Mouse (Mus musculus) embryonic facial prominence, embryonic 13.5 days (tissue): Measurements from ENCODE around the gene Oaz2. TPM values are rescaled to one million over a fixed set of nuclear protein-coding genes. Genes with fewer than 3 reads are reported as not detected.

ENCODE experiments used
- ATAC-seq: fragments of 200-750 bp; cut with Nextera tagmentation; 2 replicates; pipeline ENCODE4 v1.8.0; 2017; ENCODE audit warnings: low read depth; ENCODE audit not compliant: insufficient number of reproducible peaks, insufficient read depth, low FRiP score, low TSS enrichment
- H3K27ac ChIP-seq: fragments of 300-500 bp; sonication (generic); 2 replicates; pipeline ENCODE4 v1.5.1; 2015; ENCODE audit warnings: moderate library complexity, mild to moderate bottlenecking, inconsistent platforms
- H3K27me3 ChIP-seq: fragments of 300-500 bp; sonication (generic); 2 replicates; pipeline ENCODE4 v1.6.1; 2015; ENCODE audit warnings: mild to moderate bottlenecking, inconsistent platforms
- H3K36me3 ChIP-seq: fragments of 300-500 bp; sonication (generic); 2 replicates; pipeline ENCODE4 v1.6.1; 2015; ENCODE audit warnings: mild to moderate bottlenecking, inconsistent platforms
- H3K4me1 ChIP-seq: fragments of 300-500 bp; sonication (generic); 2 replicates; pipeline ENCODE4 v1.6.1; 2015; ENCODE audit warnings: inconsistent platforms
- H3K4me2 ChIP-seq: fragments of 300-500 bp; sonication (generic); 2 replicates; pipeline ENCODE4 v1.6.1; 2015; ENCODE audit warnings: moderate library complexity, mild to moderate bottlenecking, inconsistent platforms
- H3K4me3 ChIP-seq: fragments of 300-500 bp; sonication (generic); 2 replicates; pipeline ENCODE4 v1.5.1; 2015; ENCODE audit warnings: mild to moderate bottlenecking, inconsistent platforms
- H3K9ac ChIP-seq: fragments of 300-500 bp; sonication (generic); 2 replicates; pipeline ENCODE4 v1.6.1; 2015; ENCODE audit warnings: mild to moderate bottlenecking, inconsistent platforms
- H3K9me3 ChIP-seq: fragments of 300-500 bp; sonication (generic); 2 replicates; pipeline ENCODE4 v1.6.1; 2016; ENCODE audit warnings: inconsistent platforms
- WGBS: fragments of 180-500 bp; shearing (Covaris S2); methylation state at CpG from one replicate; pipeline ENCODE4 v1.1.7; 2015; ENCODE audit warnings: mixed read lengths; 5-methylcytosine and 5-hydroxymethylcytosine counted together
- polyA plus RNA-seq: library from polyadenylated mRNA; unstranded; fragments of >200 nt; fragmentation: Nextera tagmentation; extraction: Ambion mirVana; gene quantifications from 2 replicates; pipeline ENCODE4 v1.2.1, GENCODE M21; 2015

The Oaz2 gene
- polyA plus RNA-seq, result 295 and 315 TPM in 2 replicates

DNA sequence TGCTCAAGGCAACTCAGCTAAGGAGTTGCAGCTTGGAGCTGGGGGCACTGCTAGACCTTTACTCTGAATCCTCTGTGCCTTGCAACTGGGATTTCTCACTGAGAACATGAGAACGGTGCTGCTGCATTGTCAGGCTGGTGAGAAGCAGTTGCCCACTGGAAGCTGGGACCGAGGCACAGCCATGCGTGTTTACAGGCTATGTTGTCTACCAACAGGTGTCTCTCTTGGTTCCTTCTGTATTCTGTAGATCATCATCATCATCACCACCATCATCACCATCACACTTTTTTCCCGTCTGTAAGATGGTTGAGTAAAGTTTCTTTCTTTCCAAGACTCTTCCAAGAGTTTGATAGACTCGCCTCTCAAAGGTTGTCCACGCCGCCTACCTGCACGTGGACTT, at the start of gene Oaz2:
Gene Oaz2 (plus strand): TSS at position 301 of the 400 bp plus-strand sequence.
- no peak within 1 kb of the TSS for H3K4me2 ChIP-seq
- no peaks in the 10 kb centered on the region for H3K27me3 ChIP-seq
- 90% methylated on average over 8 of the region's 8 CpGs for WGBS
- H3K9me3 ChIP-seq, result no peaks in the 10 kb centered on the region
- H3K36me3 ChIP-seq, result no peaks in the 10 kb centered on the region
- H3K9ac ChIP-seq, result no peak within 1 kb of the TSS
- no peak within 1 kb of the TSS for H3K27ac ChIP-seq
- H3K4me3 ChIP-seq, result no peak within 1 kb of the TSS
- no peak for ATAC-seq
- H3K4me1 ChIP-seq, result 0 out of 2 replicates have a peak, but pooled peaks cover 6% of the 10 kb centered on the region

DNA sequence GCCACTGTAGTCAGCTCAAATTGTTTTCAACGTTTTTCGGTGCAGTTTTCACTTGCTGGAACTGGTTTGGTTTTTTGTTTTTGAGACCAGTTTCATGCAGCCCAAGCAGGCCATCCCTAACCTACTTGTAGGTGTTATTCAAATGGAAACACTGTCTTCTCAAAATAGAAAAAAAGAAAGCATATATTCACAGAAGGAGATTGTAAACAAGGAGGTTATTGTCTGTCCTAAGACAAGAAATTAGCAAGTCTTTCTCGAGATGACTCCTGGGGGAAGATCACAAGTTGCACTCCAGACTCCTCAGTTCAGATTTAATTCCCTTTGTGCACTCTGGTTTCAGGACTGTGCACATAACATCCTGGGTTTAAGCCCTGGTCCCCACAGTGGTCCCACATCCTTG, 48.5 kb upstream of the Oaz2 start:
- Histone ChIP-seq H3K27ac (no peak overlapping the region), H3K9me3 (no peaks in the 10 kb centered on the region), H3K36me3 (no peaks in the 10 kb centered on the region), H3K4me2 (no peak overlapping the region), H3K4me1 (no peaks in the 10 kb centered on the region), H3K4me3 (no peak overlapping the region), H3K27me3 (no peaks in the 10 kb centered on the region), H3K9ac (no peak overlapping the region)
- ATAC-seq, result no peak
- 49% methylated on average over 3 of the region's 3 CpGs for WGBS

DNA sequence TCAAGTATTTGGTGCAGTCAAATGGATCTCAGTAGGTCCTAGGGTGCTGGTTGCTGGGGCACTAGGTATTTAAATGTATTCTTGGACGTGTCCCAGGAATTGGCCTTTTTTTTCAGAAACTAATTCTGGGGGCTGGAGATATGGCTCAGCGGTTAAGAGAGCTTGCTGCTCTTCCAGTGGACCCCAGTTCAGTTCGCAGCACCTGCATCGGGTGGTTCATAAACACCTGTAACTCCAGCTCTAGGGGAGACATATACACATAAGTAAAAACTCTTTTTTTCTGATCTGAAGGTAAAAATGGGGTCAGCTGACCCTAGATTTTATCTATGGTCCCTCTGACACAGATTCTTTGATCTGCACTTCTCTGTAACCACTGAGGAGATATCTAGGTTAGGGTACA, 46.6 kb upstream of the Oaz2 start:
- H3K27me3 ChIP-seq, result no peaks in the 10 kb centered on the region
- no peak overlapping the region for H3K4me3 ChIP-seq
- no peak for ATAC-seq
- H3K9me3 ChIP-seq, result no peaks in the 10 kb centered on the region
- no peaks in the 10 kb centered on the region for H3K4me1 ChIP-seq
- no peak overlapping the region for H3K4me2 ChIP-seq
- no peaks in the 10 kb centered on the region for H3K36me3 ChIP-seq
- H3K9ac ChIP-seq, result no peak overlapping the region
- WGBS, result 91% methylated on average over 4 of the region's 4 CpGs
- no peak overlapping the region for H3K27ac ChIP-seq

DNA sequence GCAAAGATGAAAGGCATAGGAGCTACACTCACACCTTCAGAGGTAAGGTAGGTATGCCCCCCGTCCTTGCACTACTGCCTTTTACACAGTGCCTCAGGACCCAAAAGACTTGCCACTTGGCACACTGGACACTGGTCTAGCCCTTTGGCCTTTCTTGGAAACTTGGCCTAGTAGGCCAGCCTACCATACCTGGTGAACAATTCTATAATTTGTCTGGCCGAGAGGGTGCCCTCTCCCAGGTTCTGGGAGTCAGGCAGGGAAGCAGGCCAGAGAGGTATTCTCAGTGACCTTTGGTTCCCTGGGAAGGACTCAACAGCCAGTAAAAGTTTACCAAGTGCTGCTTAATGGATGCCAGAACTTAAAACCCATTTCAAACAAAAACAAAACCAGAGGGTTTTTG, 46.1 kb upstream of the Oaz2 start:
- H3K4me2 ChIP-seq, result no peak overlapping the region
- no peaks in the 10 kb centered on the region for H3K9me3 ChIP-seq
- H3K9ac ChIP-seq, result no peak overlapping the region
- no peak overlapping the region for H3K4me3 ChIP-seq
- no peak for ATAC-seq
- WGBS, result 70% methylated on average over 2 of the region's 2 CpGs
- no peaks in the 10 kb centered on the region for H3K36me3 ChIP-seq
- H3K27me3 ChIP-seq, result no peaks in the 10 kb centered on the region
- no peaks in the 10 kb centered on the region for H3K4me1 ChIP-seq
- H3K27ac ChIP-seq, result no peak overlapping the region

DNA sequence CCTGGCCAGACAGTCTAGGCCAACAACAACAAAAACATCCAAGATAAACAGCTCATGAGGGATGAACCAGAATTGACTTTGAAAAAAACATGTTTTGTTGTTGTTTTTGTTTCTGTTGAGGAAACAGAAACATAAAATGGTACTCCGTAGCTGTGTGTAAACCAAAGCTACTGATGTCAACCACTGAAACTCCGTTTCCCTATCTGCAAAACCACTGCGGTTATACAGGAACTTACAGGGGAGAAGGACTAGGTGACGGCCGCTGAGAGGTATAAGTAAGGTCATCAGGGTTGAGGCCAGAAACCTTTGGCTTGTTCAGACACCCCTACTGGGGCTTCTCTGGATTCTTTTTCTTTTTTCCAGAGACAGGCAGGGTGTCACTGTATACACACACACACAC, 45.0 kb upstream of the Oaz2 start:
- Histone ChIP-seq H3K4me3 (no peak overlapping the region), H3K9ac (no peak overlapping the region), H3K27me3 (peaks cover 9% of the 10 kb centered on the region), H3K4me1 (no peaks in the 10 kb centered on the region), H3K27ac (no peak overlapping the region), H3K4me2 (no peak overlapping the region), H3K9me3 (no peaks in the 10 kb centered on the region), H3K36me3 (no peaks in the 10 kb centered on the region)
- no peak for ATAC-seq
- WGBS, result 85% methylated on average over 5 of the region's 5 CpGs

DNA sequence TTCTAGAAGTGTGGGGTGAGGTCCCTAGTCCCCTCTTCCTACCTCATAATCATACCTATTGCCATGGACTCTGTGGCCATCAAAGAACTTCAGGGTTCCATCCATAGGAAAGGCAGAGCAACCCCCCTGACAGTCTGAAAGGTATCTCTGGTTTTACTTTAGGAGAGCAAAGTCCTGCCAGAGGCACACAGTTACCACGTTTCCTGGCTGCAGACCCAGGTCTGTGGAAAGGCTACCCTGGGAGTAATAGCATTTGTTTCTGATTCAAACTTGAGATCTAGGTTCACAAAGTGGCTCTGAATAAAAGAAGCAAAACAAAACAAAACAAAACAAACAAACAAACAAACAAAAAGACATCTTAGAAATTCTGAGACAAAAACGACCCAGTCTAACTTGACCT, 43.5 kb upstream of the Oaz2 start:
- Histone ChIP-seq H3K4me1 (peaks cover 5% of the 10 kb centered on the region; the same call in 1 of the 2 replicates), H3K27ac (no peak overlapping the region), H3K36me3 (no peaks in the 10 kb centered on the region), H3K4me2 (no peak overlapping the region), H3K27me3 (peaks cover 21% of the 10 kb centered on the region), H3K4me3 (no peak overlapping the region), H3K9ac (no peak overlapping the region), H3K9me3 (no peaks in the 10 kb centered on the region)
- ATAC-seq, result no peak
- WGBS, result 55% methylated on average over 2 of the region's 2 CpGs

DNA sequence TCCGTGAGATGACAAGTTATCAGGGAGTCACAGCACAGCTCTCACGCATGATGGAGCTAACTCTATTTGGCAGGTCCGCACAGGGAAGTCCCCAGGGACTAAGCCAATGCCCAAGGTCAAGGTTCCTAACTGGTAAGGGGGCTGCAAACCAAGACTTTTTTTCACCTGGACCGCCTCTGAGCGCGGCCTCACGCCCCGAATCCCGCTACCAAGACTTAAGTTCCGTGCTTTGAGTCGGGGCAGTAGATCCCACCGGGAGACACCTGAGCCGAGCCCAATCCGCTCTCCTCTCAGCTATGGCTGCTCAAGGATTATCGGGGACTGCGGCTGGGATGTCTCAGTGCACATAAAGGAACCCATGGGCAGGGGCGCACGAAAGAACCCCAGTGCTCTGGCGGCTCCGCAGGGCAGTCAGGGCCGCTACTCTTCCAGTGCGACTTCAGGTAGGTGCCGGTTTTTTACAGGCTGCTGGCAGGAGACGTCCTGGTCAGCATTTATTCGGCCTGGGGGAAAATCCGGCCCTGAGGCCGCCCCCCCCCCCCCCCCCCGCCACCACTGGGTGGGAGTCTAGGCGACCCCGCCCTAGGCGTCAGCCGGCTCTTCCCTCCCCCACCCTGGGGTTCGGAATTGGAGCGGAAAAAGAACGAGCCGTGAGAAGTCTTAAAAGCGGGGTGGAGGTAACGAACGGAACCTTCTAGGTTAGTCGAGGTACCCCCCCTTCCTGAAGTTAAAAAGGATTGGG, 38.6 kb upstream of the Oaz2 start, which contains the start of gene Rbpms2:
Gene Rbpms2 (plus strand): TSS at position 624 of the 742 bp plus-strand sequence.
- Histone ChIP-seq H3K27me3 (peaks cover 41% of the 10 kb centered on the region), H3K27ac (no peak within 1 kb of the TSS; the same call in 1 of the 2 replicates), H3K4me2 (peak within 1 kb of the TSS; percentile 98), H3K4me3 (peak within 1 kb of the TSS; percentile 74), H3K36me3 (no peaks in the 10 kb centered on the region), H3K9ac (peak within 1 kb of the TSS; percentile 78), H3K9me3 (no peaks in the 10 kb centered on the region), H3K4me1 (peaks cover 16% of the 10 kb centered on the region)
- no peak for ATAC-seq
- under 1% methylated on average over 38 of the region's 40 CpGs for whole genome bisulfite sequencing

DNA sequence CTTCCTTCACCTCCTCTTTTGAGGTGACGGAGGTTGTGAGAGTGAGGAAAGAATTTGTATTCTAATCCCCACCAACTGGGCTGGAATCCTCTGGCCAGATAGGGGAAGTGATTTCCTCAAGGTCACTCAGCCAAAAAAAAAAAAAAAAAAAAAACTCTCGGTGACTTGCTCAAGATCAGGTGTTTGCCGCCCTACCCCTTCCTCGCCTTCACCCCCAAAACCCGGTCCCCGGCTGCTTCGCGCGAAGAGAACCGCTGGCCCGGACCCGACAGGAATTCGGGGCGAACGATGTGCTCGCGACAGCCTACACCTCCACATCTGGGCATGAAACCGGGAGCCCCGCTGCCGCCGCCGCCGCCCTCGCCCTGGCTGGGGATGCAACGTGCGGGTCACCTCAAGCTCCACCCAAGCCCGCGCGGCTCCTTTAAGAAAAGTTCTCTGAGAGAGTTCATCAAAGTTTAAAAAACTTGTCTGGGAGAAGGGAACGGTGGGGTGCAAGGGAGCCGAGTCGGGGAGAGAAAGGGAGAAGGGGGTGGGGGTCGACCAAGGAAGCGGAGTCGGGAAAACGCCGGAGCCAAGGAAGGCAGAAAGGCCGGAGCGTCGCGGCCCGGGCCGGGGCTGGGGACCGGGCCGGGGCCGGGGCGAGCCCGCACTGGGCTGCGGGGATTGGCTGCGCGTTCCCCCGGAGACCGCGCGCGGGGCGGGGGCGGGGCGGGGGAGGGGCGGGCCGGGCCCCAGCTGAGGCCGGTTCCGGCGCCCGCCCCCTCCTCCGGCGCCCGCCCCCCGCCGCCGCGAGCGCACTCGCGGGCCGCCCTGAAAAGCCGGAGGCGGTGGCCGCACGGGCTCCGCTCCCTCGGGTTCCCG, 37.8 kb upstream of the Oaz2 start:
- peak; percentile 87 for ATAC-seq
- Histone ChIP-seq H3K27ac (no peak overlapping the region; the same call in 1 of the 2 replicates), H3K27me3 (peaks cover 41% of the 10 kb centered on the region), H3K36me3 (no peaks in the 10 kb centered on the region), H3K4me3 (peak overlapping the region; percentile 74), H3K9ac (peak overlapping the region; percentile 78), H3K9me3 (no peaks in the 10 kb centered on the region), H3K4me1 (peaks cover 16% of the 10 kb centered on the region), H3K4me2 (peak overlapping the region; percentile 98)
- WGBS, result under 1% methylated on average over 48 of the region's 83 CpGs

DNA sequence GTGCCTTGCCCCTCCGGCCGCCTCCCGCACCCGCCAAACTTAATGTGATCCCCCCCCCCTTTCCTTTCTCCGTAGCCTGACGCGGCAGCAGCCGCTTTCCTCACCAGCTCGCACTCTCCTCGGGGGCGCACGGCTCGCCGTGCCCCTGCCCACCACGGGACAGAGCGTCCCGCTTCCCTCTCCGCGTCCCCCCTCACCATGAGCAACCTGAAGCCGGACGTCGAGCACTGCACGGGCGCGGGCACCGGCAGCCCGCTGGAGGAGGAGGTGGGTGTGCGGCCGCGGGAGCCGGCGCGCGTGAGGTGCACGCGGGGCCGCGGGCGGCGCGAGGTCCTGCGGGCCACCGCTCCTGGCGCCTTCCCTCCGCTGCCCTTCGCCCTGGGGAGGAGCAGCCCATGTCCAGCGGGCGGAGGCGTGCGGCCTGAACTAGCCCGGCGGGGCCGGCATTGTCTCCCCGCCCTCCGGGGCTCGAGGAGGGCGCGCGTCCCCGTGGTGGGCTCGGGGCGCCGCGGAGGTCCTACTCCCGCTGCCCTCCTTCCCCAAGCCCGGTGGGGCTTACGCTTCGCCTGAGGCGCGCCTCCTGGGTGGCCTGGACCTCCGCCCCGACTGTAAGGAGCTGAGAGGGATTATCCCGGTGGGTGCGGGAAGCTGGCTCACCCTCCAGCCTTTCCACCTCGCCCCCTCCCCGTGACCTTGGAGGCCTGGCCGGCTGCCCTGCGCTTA, 37.0 kb upstream of the Oaz2 start:
- under 1% methylated on average over 73 of the region's 78 CpGs for WGBS

DNA sequence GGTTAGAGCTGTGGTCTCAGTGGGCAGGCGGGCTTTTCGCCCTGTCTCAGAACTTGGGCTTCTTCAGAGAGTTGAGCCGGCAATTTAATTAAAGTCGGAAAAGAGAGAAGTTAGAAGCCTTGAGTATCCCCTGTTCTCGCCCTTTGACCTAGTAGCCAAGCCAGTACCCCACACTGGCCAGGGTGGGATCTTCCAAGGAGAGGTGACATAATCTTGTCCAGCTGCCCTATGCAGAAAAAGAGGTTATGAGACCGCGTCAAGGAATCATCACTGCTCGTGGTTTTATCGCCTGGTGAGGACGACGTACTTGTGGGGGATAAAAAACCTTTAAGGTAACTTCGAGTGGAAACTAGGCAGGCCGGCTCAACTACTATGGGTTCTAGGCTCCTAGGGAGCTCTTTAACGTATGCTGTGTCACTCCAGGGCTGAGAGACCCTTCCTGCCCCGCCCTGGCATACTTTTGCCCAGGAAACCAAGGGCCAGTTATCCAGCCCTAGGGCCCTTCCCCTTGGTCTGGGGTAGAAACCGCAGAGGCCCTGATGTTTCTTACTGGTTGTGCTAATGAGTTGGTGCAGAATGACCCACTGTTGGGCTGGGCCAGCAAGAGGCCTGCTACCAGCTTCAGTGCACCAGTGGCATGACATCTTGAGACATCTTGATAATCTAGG, 36.3 kb upstream of the Oaz2 start:
- no peak for ATAC-seq
- Histone ChIP-seq H3K4me3 (peak overlapping the region; percentile 74), H3K27me3 (peaks cover 41% of the 10 kb centered on the region), H3K36me3 (no peaks in the 10 kb centered on the region), H3K4me1 (peaks cover 16% of the 10 kb centered on the region), H3K9me3 (no peaks in the 10 kb centered on the region), H3K27ac (no peak overlapping the region), H3K4me2 (peak overlapping the region; percentile 98), H3K9ac (peak overlapping the region; percentile 78)
- 19% methylated on average over 16 of the region's 16 CpGs for WGBS

More for the DNA sequence above, 37.0 kb upstream of the Oaz2 start:
- H3K27me3 ChIP-seq, result peaks cover 41% of the 10 kb centered on the region
- H3K36me3 ChIP-seq, result no peaks in the 10 kb centered on the region
- peak overlapping the region; percentile 39; the same call in 1 of the 2 replicates for H3K27ac ChIP-seq
- no peaks in the 10 kb centered on the region for H3K9me3 ChIP-seq
- peak overlapping the region; percentile 74 for H3K4me3 ChIP-seq
- ATAC-seq, result peak; percentile 60
- H3K4me1 ChIP-seq, result peaks cover 16% of the 10 kb centered on the region
- H3K4me2 ChIP-seq, result peak overlapping the region; percentile 98
- H3K9ac ChIP-seq, result peak overlapping the region; percentile 78

DNA sequence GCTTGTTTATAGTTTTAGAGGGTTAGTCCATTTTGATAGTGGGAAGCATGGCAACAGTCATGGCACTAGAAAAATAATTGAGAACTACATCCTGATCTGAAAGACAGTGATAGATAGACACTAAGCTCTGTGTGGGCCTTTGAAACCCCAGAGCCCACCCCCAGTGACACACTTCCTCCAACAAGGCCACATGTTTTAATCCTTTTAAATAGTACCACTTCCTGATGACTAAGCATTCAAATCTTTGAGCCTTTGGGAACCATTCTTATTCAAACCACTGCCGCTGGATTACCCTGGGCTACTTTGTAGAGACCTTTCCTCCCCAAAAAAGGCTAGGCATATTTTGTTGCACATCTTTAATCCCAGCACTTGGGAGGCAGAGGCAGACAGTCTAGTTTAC, 32.0 kb upstream of the Oaz2 start:
- Histone ChIP-seq H3K4me2 (no peak overlapping the region), H3K4me1 (peaks cover 13% of the 10 kb centered on the region), H3K4me3 (no peak overlapping the region), H3K9me3 (no peaks in the 10 kb centered on the region), H3K9ac (no peak overlapping the region), H3K27me3 (peaks cover 15% of the 10 kb centered on the region), H3K27ac (no peak overlapping the region), H3K36me3 (no peaks in the 10 kb centered on the region)
- 71% methylated on average over 1 of the region's 1 CpGs for WGBS
- no peak for ATAC-seq
